Mouse (Mus musculus): ENCODE measurements around the gene 1700025F22Rik.
"Not testable (repeated sequence)": the region's sequence is repeated elsewhere in the genome, so short reads cannot be mapped to it uniquely, and the experiment has no call there.

The 1700025F22Rik gene

GRCm38 (mm10) chr19:11165172-11165571 is at the start of gene 1700025F22Rik:
Gene 1700025F22Rik, minus strand, starts transcription at chr19:11165320.
- peak; percentile 28 for DNase-seq (ENCODE audit: low spot score)

DNA sequence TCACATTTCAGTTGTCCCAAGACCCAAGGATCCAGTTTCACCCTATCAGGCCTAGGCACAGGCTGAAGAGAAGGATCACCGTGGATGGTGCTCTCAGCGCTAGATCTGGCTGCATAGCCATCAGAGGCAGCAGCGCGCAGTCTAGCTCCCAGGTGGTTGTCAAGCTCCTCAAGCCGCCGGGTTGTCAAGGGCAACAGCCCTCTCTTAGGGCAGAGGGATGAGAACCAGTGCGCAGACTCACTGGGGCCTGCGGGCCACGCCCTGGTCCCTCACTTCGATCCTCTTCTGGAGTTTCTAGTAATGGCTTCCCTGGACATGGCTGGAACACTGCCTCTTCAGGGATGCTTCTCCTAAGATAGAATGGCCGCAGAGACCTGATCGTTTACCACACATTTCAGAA is 31.4 kb upstream of the 1700025F22Rik start, which contains the start of gene Ms4a13:
Gene Ms4a13 (minus strand): TSS at position 192 of the 400 bp plus-strand sequence.
- no peak for DNase-seq (ENCODE audit: low spot score)

- DNase-seq (ENCODE audit: low spot score): no peak
Observed at GRCm38 (mm10) chr19:11192552-11192951, 27.4 kb upstream of the 1700025F22Rik start.

DNA sequence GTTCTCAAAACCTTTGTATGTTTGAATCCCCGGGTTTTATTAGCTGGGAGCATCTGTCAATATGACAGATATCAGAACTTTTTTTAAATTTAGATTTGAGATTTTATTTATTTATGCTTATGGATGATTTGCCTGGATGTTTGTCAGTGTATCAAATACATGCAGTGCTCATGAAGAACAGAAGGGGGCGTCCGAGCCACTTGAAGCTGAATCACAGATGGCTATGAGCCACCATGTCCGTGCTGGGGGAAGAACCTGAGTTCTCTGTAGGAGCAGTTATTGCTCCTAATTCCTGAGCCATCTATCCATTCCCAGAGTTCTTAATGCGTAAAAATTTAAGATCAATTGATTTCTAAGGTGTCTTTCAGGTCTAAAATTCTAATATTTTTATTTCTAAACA is 19.0 kb upstream of the 1700025F22Rik start:
- peak; percentile 53 for DNase-seq (ENCODE audit: low spot score)

- DNase-seq (ENCODE audit: low spot score): no peak
Observed at GRCm38 (mm10) chr19:11177464-11177863, 12.3 kb upstream of the 1700025F22Rik start.

DNA sequence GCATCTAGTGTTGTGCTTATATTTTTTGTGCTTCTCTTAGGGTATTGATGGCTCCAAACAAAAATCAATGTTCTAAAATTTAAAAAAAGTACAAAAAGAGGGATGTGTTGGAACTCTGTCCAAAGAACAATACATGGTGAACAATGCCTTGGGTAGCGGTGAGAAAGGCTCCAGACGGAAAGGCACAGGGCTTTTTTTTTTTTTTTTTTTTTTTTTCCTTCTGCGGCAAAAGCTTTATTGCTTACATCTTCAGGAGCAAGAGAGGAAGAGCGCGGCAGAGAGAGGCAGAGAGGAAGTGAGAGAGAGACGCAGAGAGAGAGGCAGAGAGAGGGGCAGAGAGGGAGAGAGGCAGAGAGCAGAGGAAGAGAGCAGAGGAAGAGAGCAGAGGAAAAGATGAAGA is 7.2 kb downstream of the 1700025F22Rik start:
- DNase-seq (ENCODE audit: low spot score): not testable (repeated sequence)

DNA sequence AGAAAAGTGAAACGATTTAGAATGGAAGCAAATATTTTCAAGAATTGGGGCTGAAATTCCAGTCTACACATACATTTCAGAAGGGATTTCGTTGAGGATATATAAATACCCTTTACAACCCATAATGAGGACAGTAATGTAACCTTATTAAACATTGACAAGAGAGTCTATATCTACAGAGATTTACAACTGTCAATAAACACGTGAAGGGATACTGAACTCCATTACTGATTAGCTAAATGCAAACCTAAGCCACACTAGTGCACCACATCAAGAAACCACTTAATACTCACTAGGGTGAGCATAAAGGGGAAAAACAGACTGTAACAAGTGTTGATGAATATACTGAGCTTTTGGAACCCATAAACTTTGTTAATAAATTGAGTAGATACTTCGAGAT is 29.8 kb downstream of the 1700025F22Rik start:
- no peak for DNase-seq (ENCODE audit: low spot score)

DNA sequence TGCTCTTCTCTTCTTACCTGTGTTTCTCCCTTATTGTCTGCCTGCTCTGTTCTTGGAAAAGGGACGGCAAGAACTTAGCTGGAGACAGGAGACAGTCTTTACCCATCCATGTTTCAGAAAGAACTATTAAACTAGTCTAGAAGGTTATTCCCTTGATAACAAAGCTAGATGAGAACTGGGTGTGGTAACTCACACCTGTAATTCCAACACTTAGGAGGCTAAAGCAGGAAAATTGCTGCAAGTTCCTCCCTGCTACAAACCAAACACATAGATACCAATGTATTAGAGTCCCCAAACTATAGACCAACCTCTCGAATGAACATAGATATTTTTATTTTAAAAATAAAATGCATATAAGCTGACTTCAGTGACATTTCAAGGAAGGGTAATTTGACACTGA is 30.3 kb downstream of the 1700025F22Rik start:
- no peak for DNase-seq (ENCODE audit: low spot score)

GRCm38 (mm10) chr19:11130776-11131175 is 34.3 kb downstream of the 1700025F22Rik start, which contains the start of gene 1700017D01Rik:
Gene 1700017D01Rik, minus strand, starts transcription at chr19:11130876.
- DNase-seq (ENCODE audit: low spot score): not testable (repeated sequence)

- no peak for DNase-seq (ENCODE audit: low spot score)
Observed at GRCm38 (mm10) chr19:11129702-11130101, 35.4 kb downstream of the 1700025F22Rik start.

- peak; percentile 22 for DNase-seq (ENCODE audit: low spot score)
Observed at GRCm38 (mm10) chr19:11121016-11121420, 44.1 kb downstream of the 1700025F22Rik start.

GRCm38 (mm10) chr19:11119338-11119737 is 45.8 kb downstream of the 1700025F22Rik start:
- DNase-seq (ENCODE audit: low spot score): no peak

- DNase-seq (ENCODE audit: low spot score): peak; percentile 9
Observed at GRCm38 (mm10) chr19:11107746-11108145, 57.4 kb downstream of the 1700025F22Rik start.

GRCm38 (mm10) chr19:11101880-11102279 is 63.2 kb downstream of the 1700025F22Rik start:
- DNase-seq (ENCODE audit: low spot score): no peak

- no peak for DNase-seq (ENCODE audit: low spot score)
Observed at GRCm38 (mm10) chr19:11098401-11098800, 66.7 kb downstream of the 1700025F22Rik start.

- DNase-seq (ENCODE audit: low spot score): peak; percentile 35
Observed at GRCm38 (mm10) chr19:11092131-11092530, 73.0 kb downstream of the 1700025F22Rik start.

Measured in T-cell, adult 2 months (primary cell).